Mouse (Mus musculus) left cerebral cortex, adult 11 months (tissue): ENCODE measurements around the gene Cmtm7.

ENCODE experiments used
- DNase-seq: peaks from one replicate; pipeline ENCODE4 v3.0.0; 2022; ENCODE audit warnings: low spot score

The Cmtm7 gene

GRCm38 (mm10) chr9:114796473-114797050, 14.9 kb upstream of the Cmtm7 start:
- DNase-seq: no peak

DNA sequence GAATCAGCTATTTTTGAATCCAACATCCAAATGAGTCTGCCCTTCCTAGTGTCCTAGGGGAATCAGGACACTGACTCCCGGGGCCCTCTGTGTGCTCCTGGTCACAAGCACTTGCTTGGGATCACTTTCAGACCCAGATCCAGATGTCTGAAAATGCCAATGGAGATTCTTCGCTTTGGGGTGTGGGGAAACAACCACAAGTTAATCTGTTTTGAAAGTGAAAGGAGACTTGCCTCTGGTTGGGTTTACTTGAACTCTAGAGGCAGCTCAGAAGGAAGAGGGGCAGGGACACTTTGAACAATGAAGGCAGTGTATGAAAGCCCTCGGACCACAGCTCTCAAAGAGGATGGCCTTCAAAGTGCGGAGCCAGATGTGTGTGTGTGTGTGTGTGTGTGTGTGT, 12.8 kb upstream of the Cmtm7 start:
- DNase-seq: no peak

DNA sequence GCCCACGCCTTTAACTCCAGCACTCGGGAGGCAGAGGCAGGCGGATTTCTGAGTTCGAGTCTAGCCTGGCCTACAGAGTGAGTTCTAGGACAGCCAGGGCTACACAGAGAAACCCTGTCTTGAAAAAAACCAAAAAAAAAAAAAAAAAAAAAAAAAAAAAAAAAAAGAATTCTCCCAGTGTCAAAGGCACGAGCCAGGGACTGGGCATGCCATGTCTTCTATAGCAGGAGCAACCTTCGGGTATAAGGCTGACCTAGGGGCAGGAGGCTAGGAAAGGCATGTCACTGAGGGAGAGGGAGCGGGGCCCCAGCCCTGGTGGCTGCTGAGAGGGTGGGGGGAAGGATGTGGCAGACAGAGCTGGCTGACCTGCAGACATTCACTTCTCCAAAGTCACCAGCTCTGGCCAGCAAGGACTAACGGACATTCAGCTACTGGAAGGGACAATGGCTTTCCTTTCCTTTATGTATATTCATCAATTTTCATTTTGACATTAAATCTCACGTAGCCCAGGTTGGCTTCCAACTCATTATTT, 12.2 kb upstream of the Cmtm7 start:
- DNase-seq: no peak

DNA sequence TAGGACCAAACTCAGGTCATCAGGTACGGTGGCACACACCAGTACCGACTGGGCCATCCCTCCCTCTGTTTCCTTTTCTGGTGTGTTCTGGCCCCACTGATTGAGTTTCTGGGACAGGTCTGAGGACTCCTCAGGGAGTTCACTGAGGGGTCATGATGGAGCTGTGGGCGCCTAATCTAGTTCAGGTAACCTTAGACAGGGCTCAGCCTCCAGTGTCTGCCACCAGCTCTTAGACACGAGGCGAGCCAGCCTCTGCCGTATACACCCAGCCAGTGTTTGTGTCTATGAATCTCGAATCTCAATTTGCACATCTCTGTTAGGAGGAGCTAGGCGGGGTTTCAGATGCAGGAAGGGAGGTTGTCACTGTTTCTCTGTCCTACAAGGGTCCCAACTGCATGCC, 8.3 kb upstream of the Cmtm7 start:
- no peak for DNase-seq

- DNase-seq: no peak
Observed at GRCm38 (mm10) chr9:114789557-114789956, 7.9 kb upstream of the Cmtm7 start.

DNA sequence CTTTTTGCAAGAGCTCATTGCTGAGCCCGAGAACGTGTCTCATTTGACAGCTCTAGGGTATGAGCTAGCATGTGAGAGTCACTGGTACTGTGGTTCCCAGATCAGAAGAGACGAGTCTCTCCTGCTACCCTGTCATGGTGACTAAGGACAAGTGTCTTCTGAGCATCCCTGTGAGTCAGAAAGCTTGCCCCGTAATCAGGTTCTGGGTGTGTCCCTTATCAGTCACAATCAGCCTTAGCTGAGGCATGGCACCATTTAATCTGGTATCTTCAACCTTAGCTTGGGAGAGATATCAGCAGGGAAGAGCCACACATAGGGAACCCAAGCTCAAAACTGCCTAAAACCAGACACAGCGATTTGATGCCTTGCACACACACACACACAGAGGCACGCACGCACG, 7.0 kb upstream of the Cmtm7 start:
- no peak for DNase-seq

DNA sequence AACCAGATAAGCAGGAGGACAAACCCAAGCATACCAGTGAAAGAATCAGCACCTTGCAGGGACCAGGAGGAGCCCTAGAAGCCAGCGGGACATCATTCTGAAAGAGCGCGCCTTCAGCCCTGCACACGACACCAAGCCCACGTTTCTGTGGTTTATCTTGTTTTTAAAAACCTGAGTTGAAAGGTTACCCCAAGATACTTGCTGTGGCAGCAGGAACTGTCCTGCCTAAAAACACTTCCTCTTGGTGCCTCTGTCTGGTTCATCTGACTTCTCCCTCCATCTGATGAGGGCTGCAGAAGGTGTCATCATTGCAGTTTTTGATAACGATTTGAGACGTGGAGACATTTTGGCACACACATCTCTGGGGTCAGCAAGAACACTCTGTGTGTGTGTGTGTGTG, 6.1 kb upstream of the Cmtm7 start:
- no peak for DNase-seq

- no peak for DNase-seq
Observed at GRCm38 (mm10) chr9:114787134-114787533, 5.5 kb upstream of the Cmtm7 start.

DNA sequence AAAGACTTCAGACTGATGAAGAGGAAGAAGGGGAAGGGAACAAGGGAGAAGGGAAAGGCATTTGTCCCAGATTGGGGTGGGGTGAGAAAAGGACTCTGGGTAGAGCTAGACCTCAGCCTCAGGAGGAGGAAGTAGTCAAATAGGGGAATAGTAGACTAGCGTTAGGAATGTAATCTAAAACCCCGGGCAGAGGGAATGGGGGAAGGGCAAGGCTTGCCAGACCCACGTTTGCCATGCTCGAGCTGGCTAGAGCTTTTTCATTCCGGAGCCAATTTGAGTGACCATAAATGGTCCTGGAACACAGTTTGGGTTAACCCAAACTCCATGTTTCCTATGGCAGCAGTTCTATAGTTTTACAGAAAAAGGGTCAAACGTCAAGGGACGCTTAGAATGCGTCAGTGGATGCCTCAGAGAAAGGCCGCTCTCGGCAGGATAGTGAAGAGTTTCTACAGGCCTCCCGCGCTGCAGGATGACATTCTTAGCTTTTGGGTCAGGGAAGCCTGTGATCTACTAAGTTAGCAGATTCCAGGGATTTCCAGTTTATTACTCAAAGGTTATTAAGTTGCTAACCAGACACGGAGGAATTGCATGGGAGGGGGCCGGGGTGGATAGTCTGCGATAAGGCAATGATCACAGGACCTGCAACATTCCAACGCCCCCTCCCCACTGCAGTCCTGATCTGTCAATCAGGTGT, 3.9 kb upstream of the Cmtm7 start:
- DNase-seq: no peak

GRCm38 (mm10) chr9:114780746-114781525, 720 bp downstream of the Cmtm7 start:
- DNase-seq: no peak

- DNase-seq: no peak
Observed at GRCm38 (mm10) chr9:114779984-114780745, 1.5 kb downstream of the Cmtm7 start.

DNA sequence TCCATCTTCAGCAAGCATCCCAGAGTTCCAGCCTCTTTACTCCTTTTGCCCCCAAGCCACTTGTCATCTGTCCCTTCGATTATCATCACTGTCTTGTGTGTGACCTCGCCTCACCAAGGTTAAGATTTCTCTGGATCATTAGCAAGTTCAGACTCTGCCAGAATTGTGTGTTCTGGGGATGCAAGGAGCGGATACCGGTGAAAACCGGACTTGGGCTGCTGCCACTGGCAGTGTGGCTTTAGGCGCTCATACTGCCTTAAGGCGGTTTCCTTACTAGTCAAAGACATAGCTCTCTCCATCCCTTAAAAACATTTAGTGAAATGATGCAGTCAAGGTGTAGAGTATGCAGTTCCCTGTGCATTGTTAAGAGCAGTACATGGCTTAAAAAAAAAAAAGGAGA, 2.8 kb downstream of the Cmtm7 start:
- no peak for DNase-seq

- no peak for DNase-seq
Observed at GRCm38 (mm10) chr9:114778047-114778390, 3.6 kb downstream of the Cmtm7 start.

- DNase-seq: no peak
Observed at GRCm38 (mm10) chr9:114777178-114778046, 4.2 kb downstream of the Cmtm7 start.

- no peak for DNase-seq
Observed at GRCm38 (mm10) chr9:114776361-114776760, 5.3 kb downstream of the Cmtm7 start.

DNA sequence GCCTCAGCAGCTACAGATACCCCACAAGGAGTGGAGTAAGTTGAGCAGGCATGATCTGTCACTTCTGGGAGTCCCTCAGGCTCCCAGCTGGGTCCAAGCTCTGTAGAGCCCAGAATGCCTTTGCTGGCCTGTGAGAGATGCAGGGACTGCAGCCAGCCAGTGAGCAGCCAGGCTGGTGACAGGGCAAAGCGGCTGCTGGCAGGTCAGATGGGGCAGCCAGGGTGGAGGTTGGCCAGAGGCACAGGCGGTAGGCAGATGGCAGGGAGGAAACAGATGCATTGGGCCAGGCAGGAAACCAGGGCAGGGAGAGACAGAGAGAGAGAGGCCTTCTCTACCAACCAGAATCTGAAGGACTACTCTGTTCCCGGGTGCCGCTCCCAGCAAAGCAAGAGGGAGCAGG, 6.4 kb downstream of the Cmtm7 start:
- no peak for DNase-seq

GRCm38 (mm10) chr9:114774629-114775028, 7.0 kb downstream of the Cmtm7 start:
- no peak for DNase-seq

GRCm38 (mm10) chr9:114771565-114771964, 10.1 kb downstream of the Cmtm7 start:
- DNase-seq: no peak

- no peak for DNase-seq
Observed at GRCm38 (mm10) chr9:114770224-114770623, 11.4 kb downstream of the Cmtm7 start.

GRCm38 (mm10) chr9:114768066-114768465, 13.6 kb downstream of the Cmtm7 start:
- no peak for DNase-seq

DNA sequence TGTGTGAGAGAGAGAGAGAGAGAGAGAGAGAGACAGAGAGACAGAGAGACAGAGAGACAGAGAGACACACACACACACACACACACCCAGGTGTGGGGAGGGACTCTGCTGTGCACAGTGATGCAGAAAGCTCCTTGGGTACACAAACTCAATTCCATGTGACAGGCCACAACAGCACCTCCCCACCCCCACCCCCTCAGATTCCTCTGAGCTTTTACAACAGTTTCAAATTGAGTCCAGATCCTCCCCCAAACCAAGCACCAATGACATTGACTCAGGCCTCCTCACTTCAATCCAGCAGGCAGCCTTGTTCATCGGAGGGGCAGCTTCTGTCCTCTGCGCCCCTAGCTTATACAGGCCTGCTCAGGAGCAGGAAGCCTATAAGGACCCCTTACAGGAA, 14.1 kb downstream of the Cmtm7 start:
- DNase-seq: no peak
